Mouse (Mus musculus): ENCODE results near the gene Atp2b2.

- TF ChIP-seq MAFK (IDR thresholded peaks at IDR 0.05; ENCODE audit: insufficient read depth, low read depth, low read length) = no peak
- no peak for TF ChIP-seq HCFC1 (IDR thresholded peaks at IDR 0.05; ENCODE audit: borderline replicate concordance, insufficient read depth, low read length)
- no peak for TF ChIP-seq CHD2 (IDR thresholded peaks at IDR 0.05; ENCODE audit: low read depth, low read length)
- TF ChIP-seq ZC3H11A (IDR thresholded peaks at IDR 0.05; ENCODE audit: borderline replicate concordance, low read depth, low read length) = no peak
These were observed 297.3 kb downstream of the Atp2b2 start for GRCm38 (mm10) chr6:113745117-113745516.
